Mouse (Mus musculus): ENCODE measurements at regions not wholly inside any gene's neighbourhood (a gene's known extent, or its start where the extent isn't known, plus 50 kb on each side); places are given as distances from the start of the nearest gene placed in this dataset.

DNA sequence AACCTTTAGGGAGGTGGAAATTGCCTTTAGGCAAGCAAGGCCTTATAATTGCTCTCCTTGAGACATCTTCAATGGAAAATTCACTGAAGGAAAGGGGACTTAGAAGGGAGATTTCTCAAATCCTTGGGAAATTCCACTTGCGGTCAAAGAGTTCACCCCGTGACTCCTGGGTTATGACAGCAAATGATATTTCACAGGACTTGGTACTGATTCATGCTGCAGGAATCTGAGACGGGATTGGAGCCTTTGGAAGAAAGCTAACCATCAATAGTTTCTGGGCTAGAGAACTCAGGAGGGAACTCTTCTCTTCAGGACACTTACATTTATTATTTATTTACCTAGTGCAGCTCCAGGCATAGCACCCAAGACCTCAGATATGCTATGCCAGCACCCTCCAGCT is 52.8 kb upstream of the Cxcl5 start:
- in situ Hi-C loops (cut with MboI, MseI), result no loop called here

DNA sequence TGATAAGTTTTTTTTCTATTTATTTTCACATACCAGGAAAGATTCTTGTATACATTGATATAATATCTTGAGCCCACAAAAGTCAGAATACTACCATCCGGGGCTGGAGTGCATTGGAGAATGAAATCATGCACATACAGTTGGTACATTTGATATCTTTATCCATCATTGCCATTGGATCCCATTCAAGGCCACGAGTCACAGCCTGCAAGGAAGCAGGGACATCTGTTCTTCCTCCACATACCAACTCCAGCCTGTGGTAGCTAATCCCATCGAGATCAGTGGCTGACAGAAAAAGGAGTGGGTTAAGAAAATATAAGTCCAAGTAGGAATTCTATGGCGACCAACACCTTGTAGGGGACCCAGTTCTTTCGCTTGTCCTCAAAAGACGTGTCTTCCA is 55.5 kb upstream of the Cxcl5 start:
- in situ Hi-C loops (cut with MboI, MseI), result loop anchor here (5.0 kb wide), 1 partner anchor 1086 kb away; no protein-coding TSS in a partner anchor

DNA sequence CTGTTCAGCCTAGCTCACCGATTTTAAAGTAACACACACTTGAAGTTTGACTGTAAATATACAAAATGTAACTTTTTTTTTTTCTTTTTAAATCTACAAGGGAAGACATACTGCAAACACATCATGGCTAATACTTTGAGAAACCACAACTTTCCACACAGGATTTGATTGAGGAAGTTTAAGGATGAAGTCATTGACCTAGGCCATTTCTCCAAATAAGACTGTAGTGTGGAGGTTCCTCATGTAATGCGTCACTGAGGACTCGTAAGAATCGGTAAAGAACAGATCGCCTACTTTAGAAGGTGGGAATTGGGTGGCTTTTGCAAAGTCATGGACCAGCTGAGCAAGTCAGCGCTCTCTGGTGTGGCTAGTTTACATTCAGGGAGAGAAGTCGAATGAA is 59.0 kb upstream of the Cxcl5 start:
- in situ Hi-C loops (cut with MboI, MseI), result loop anchor here (5.0 kb wide), 1 partner anchor 1083 kb away; no protein-coding TSS in a partner anchor

DNA sequence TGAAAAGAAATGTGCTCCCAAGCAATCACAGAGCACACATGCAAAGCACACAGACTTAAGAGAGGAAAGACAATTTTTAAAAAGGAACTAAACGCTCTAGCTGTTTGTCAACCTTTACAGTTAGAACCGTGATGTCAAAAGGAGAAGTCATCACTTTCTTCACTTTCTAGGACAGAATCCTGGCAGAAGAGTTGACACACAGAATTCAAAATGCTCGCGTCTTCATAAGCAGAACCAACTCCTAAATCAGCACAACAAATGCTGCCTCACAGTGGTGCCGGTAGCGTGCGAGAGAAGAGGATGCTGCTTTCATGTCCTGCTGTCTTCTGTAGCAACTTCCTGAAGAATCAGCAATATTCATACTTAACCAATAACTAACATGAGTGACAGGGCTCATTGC is 55.6 kb upstream of the Rassf6 start:
- in situ Hi-C loops (cut with MboI, MseI), result no loop called here

DNA sequence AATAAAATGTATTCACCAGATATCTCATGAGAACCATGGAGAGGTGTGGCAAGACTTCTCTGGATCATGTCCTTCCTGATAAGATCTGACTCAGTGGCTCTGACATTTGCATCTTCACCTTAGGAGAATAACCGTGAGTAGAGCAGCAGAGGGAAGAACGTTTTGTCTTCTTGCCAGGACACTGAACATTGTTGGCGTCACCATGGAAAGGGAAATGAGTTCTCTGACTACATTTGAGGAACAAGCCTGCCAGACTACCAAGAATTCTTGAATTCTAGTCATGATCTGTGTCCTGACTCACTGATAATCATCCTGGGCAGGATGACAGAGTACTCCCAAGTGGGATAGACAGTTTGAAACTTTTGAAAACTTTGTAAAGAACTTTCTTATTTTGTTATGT is 54.0 kb upstream of the Rassf6 start:
- in situ Hi-C loops (cut with MboI, MseI), result no loop called here

DNA sequence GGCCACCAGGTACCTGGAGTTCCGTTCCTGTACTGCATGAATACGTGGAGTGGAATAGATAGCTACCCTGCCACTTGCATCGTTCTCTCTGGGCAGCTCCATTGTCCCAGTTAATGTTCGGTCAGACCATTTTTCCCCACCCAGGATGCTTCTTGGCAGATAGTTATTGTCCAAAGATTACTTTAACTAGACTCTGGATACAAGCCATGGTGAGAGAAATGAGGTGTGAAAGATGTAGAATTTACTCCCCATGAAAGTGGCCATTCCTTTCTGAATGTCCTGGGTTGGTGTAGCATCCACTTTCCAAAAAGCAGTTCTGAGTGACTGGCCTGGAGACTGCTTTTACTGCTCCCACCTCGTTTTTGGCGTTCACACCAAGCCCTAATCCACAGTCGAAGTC is 50.3 kb upstream of the Rassf6 start:
- in situ Hi-C loops (cut with MboI, MseI), result no loop called here
